Mouse (Mus musculus): ENCODE results near the gene Senp8. TPM values are rescaled to one million over a fixed set of nuclear protein-coding genes. Genes with fewer than 3 reads are reported as not detected.
"Not testable (repeated sequence)": the region's sequence is repeated elsewhere in the genome, so short reads cannot be mapped to it uniquely, and the experiment has no call there.

The Senp8 gene
- 4.3 and 7.4 TPM in 2 replicates for total RNA-seq (2017)

DNA sequence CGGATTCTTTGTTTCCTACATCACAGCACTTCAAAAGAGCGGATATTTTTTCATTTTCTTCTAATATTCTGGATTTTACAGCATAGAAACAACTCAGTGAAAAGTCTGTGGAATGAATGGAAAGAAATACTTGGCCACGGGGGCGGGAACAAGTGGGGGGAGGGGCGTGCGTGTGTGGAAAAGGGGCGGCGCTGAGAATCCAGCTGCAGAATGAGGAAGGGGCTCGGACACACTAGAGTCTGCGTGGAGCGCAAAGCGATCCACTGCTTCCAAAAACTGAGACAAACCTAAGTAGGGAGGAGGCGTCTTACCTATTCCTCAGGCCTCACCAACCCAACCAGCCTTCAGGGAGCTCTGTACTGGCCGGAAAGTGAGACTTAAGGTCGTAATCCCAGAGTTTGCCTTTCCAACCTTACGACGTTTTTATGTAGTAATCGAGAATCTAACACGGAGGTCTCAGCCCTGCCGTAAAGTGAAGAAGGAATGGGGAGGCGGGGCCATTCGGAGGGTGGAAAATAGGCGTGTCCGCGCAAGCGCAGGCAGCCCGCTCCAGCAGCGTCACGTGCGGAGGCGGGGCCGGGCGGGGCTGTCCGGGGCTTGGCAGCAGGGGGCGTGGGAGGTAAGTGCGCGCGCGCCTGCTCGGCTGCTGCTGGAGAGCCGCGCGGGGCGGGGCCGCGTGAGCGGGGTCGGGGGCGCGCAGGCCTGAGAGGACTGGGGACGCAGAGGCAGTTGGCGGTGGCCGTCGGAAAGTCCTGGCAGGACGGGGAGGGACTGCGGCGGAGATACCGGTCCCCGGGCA, at the start of gene Senp8, which contains the start of gene Myo9a:
Gene Senp8 (minus strand): TSS at position 444 of the 799 bp plus-strand sequence.
Gene Myo9a (plus strand): TSS at position 630 of the 799 bp plus-strand sequence.
- ATAC-seq (replicated peaks; ENCODE audit: low read depth, poor library complexity, severe bottlenecking): peak; percentile 79

DNA sequence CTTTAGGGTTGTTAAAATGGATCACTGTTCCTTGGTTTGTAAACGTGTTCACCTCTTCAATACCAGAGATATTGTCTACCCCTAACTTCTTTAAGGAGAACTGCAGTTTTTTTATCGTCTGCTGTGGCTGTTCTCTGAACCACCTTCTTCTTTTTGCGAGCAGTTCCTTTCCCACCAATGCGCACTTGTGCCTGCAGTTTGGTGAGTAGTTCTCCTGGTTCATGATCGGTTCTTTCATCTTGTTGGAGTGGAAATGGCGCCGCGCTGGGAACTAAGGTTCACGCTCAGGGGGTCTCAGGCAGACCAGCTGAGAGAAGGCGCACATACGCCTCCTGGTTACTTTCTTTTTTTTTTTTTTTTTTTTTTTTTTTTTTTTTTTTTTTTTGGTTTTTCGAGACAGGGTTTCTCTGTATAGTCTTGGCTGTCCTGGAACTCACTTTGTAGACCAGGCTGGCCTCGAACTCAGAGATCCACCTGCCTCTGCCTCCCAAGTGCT, 16.5 kb upstream of the Senp8 start:
- ATAC-seq (replicated peaks; ENCODE audit: low read depth, poor library complexity, severe bottlenecking): not testable (repeated sequence)

DNA sequence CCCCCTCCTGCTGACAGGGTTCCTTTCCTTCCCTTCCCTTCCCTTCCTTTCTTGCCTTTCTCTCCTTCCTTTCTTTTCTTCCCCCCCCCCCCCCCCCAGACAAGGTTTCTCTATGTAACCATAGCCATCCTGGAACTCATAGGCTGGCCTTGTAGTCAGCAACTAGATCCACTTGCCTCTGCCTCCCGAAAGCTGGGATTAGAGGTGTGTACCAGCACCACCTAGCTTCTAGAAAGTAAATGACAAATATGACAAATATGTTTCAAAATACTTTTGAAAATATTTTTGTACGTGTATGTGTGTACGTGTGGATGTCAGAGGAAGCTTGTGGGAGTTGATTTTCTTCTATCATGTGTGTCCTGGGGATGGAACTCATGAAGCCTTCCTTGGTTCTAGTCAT, 10.0 kb upstream of the Senp8 start:
- 0 out of 2 replicates have a peak, but pooled peaks have one; percentile 36 for ATAC-seq (replicated peaks; ENCODE audit: low read depth, poor library complexity, severe bottlenecking)

DNA sequence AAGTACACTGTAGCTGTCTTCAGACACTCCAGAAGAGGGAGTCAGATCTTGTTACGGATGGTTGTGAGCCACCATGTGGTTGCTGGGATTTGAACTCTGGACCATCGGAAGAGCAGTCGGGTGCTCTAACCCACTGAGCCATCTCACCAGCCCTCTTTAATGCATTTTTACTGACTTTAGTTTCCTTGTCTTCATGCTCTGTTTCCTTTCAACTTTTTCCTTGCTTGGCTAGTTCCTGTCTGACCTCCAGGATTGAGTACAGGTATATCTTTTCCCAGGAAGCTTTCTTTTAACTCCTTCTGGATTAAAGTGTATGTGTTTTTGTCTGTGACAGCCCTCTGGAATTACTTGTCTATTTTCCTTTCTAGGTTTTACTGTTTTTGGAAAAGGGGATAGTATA, 6.5 kb upstream of the Senp8 start:
- ATAC-seq (replicated peaks; ENCODE audit: low read depth, poor library complexity, severe bottlenecking): not testable (repeated sequence)

DNA sequence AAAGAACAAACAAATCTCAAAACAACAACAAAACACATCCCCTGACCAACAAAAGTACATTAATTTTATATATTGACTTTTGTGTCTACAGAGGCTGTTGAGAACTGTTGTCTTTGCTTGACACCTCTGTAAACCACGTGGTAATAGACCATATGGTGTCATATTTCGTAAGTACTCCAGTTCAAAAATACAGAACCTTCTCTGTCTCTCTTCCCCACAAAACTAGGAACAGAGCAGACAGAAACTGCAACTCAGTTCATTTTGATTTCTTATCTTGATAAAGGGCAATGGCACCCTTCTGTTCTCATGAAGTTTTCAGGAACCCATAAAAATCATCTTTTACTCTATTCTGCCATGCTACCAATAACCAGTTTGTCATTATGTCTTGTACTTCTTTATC, 4.7 kb upstream of the Senp8 start:
- ATAC-seq (replicated peaks; ENCODE audit: low read depth, poor library complexity, severe bottlenecking): 0 out of 2 replicates have a peak, but pooled peaks have one; percentile 8

DNA sequence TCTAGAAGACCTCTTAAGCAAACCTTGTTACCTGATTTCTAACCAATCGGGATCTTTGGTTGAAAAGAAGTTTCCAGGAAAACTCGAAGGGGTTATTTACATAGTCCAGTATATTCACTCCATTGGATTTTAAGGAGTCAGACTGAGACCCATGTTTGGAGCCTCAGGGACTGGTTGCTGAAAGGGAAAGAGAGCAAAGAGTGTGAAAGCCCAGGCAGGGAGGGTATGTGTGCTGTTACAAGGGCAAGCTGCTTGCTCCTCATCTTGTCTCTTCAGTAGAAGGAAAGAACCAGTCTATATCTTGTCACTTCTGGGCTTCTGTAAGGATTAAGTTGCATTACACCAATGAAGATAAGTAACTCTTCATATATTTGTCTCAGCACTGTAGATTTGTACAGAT, 1.5 kb upstream of the Senp8 start:
- no peak for ATAC-seq (replicated peaks; ENCODE audit: low read depth, poor library complexity, severe bottlenecking)

DNA sequence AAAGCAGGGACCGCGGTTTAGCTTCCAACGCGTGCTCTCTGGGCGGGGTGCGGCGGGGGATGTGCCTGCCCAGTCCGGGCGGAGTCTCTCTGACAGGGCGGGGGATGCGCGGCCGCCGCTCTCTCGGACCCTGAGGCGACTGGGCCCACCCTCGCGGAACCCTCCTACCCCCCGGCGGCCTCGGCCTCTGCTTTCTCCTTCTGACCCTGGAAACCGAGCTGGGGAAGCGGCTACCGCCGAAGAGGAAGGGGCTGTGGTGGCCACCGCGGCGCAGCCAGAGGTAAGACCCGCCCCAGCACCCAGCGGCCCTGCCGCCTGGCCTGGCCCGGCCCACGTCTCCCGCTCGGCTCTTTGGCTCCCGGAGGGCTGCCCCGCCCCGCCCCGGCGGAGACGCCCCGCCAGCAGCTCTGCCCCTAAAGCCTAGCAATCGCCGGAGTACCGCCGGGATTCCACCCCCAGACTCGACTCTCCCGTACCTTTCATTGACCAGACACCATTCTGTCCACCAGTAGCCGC, 614 bp upstream of the Senp8 start:
- peak; percentile 69 for ATAC-seq (replicated peaks; ENCODE audit: low read depth, poor library complexity, severe bottlenecking)

DNA sequence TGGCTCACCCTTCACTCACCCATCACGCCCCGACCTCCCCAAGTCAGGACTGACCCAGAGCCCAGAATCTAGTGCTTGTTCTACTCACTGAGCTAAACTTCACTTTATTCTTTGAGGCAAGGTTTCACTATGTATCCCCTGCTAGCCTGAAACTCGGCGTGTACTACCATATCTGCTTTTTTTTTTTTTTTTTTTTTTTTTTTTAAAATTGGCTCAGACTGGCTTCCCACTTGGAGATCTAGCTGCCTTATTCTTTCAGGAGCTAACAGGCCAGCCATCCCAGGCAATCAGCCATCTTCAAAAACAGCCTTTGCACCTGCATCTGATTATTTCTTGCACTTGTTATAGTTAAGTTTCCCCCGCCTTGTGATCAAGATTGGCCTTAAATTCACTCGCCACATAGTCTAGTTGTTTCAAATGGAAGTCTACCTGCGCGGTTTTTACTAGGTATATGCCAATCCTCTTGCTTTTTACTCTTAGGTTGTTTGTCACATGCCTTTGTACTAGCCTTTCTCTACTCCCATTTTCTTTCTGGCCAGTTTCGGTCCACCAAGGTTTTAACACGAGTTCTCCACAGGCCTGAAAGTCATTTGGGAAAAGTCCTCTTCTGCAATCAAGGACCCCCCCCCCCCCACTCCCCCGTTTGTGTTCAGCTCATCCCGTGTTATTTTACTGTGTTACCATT, 787 bp downstream of the Senp8 start:
- no peak for ATAC-seq (replicated peaks; ENCODE audit: low read depth, poor library complexity, severe bottlenecking)

DNA sequence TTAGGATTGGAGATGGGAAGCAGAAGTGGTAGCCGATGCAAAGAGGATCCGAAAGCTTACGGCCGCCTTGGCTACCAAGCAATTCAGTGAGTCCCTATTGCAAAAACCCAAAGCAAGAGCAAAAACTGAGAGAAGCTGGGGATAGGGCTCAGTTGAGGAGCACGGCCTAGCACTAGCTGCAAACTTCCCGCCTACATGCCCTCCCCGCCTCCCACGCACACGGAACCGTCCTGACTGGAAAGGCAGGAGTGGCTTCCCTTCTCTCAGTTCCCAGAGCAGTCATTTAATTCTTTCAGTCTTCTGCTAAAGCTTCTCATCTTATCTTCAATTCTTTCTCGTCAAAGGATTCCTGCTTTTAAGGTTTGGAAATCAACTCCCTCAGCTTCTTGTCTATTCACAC, 1.5 kb downstream of the Senp8 start:
- ATAC-seq (replicated peaks; ENCODE audit: low read depth, poor library complexity, severe bottlenecking): no peak

DNA sequence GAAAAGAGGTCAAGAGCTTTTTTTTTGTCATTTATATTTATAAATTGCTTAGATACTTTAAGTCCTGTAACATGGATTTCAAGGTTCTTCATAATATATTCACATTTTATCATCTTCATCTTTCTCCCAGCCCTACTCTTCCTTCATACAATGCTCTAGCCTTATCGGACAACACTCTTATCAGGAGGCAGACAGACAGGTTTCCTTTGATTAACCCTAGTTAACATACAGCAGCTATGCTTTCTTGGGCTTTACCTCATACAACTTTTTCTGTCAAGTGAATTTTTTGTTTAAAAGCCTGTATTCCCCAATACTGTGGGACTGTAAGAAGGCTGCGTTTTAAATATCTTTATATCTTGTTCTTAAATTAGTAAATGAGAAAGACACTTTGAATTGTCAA, 2.1 kb downstream of the Senp8 start:
- ATAC-seq (replicated peaks; ENCODE audit: low read depth, poor library complexity, severe bottlenecking): no peak

DNA sequence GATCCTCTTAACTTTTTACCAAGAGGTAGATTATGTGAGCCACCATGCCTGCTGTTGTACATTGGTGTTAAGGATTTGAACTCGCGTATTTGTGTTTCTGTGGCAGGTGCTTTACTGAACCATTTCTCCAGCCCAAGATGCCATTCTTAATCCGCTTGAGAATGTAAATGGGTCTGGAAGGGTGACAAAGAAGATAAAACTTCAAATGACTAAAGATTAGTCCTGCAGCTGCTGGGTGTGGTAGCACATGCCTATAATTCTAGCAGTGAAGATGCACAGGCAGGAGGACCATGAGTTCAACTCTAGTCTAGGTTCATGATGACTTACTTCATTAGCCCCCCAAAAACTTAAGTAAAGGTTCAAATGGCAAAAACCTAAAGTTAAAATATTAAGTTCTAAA, 6.6 kb downstream of the Senp8 start:
- no peak for ATAC-seq (replicated peaks; ENCODE audit: low read depth, poor library complexity, severe bottlenecking)

DNA sequence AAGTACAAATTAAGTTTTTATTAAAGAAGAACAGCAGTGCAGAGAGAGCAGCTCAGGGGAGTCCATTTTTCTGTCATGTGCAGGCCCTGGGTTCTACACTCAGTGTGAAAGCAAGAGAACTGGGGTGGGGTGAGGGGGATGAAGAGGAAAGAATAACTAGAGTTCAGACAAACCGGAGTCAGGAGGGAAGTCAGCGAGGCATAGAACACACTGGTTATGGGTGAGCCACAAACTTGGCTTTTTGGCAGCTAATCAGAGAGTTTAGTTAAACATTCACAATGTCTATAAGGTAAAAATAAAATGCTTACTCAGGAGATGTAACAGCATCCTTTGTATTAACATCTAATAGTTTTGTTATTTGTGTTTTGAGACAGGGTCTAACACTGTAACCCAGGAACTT, 9.9 kb downstream of the Senp8 start:
- ATAC-seq (replicated peaks; ENCODE audit: low read depth, poor library complexity, severe bottlenecking): no peak

DNA sequence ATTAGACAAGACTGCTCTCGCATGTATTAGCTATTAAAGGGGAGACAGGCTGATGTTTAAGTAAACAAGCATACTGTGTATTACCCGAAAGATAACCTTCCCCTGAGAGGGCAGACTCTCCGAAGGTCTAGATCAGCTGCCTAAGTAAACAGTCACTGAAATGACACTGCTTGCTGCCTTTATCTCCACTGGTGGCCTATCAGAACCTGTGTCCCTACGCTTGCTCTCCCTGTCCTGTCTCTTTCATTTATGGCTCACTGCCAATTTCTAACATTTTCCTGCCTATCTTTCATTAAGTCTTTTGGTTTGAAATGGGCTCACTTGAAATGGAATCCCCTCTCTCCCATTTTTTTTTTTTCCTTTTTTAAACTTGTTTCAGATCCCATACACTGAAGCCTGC, 15.1 kb downstream of the Senp8 start:
- ATAC-seq (replicated peaks; ENCODE audit: low read depth, poor library complexity, severe bottlenecking): 0 out of 2 replicates have a peak, but pooled peaks have one; percentile 39

DNA sequence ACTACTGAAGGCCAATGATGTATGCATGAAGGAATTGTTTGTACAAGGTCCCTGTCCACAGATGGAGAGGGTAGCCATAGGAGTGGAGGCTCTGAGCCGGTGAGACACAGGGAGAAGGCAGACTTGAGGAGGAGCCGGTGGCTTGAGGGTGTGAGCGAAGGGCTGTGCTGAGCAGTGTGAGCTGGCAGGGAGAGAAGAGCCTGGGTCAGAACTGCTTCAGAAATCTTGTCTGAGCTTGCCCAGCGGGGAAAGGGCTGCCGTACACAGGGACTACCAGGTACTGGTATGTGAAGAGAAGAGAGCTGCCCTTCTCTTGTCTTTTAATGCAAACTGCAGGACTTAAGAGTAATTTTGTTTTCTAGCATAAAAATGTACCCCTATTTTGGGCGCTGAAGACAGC, 17.4 kb downstream of the Senp8 start:
- ATAC-seq (replicated peaks; ENCODE audit: low read depth, poor library complexity, severe bottlenecking): no peak

DNA sequence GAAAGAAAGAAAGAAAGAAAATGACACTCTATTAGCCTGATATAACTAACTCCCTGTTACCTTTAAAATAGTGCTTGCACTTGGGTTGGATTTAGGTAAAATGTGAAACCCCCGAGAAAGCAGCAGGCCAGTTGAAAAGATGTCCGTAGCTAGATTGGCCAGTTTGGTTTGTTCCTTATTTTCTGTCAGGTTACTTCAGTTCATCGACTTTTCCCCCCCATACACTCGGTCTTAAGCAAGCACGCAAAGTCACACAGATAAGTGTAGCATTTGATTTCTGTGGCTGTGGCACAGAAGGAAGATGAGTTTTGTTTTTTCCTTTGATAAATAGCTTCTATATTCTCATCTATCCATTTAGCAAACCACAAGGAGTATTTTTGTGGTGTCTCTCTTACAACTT, 19.4 kb downstream of the Senp8 start:
- ATAC-seq (replicated peaks; ENCODE audit: low read depth, poor library complexity, severe bottlenecking): no peak

DNA sequence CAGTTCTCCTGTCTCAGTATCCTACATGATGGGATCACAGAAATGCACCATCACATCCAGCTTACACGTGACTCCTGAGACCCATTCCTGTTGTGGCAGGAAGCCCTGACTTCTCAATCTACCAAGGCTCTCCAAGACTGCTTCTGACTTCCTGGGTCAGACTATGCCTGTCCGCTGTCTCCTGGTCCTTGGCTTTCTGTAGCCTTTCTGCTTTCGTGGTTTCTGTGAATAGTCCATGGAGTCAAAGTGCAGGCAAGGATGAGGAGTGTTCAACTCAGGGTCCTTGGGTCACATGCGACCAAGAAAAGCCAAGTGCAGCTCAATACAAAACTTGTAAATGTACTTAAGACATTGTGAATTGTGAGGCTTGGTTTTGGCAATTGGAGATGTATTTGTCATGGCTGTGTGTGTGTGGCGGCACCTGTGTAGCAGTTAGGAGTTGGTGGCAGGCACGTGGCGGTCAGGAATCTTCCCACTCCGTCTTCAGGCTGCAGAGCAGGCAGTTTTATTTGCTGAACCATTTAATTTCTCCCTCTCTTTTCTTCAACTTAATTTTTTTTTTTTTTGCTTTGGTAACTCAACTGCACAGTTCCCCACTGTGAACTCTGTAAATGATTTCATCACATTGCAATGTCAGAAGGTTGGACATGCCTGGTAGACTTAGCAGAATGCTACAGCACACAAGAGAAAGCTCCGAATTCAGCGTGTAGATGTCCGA, 22.8 kb downstream of the Senp8 start:
- ATAC-seq (replicated peaks; ENCODE audit: low read depth, poor library complexity, severe bottlenecking): no peak

DNA sequence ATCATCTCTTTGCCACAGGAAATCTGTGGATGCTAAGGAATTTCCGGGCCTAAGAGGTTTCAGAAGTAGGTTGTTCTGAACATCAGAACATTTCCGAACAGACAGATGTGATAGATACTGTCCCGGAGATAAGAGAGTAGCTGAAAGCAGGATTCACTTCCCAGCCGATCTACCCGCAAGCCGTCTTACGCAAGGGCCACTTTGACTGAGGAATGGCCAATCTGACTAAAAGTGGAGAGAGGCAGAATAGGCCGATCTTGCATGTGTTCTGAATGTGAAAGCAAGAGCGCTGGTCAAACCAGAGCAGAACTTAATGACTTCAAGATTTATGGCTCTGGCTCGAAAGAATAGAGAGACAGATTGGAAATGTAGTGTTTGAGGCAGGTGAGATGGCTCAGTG, 25.0 kb downstream of the Senp8 start:
- ATAC-seq (replicated peaks; ENCODE audit: low read depth, poor library complexity, severe bottlenecking): no peak

DNA sequence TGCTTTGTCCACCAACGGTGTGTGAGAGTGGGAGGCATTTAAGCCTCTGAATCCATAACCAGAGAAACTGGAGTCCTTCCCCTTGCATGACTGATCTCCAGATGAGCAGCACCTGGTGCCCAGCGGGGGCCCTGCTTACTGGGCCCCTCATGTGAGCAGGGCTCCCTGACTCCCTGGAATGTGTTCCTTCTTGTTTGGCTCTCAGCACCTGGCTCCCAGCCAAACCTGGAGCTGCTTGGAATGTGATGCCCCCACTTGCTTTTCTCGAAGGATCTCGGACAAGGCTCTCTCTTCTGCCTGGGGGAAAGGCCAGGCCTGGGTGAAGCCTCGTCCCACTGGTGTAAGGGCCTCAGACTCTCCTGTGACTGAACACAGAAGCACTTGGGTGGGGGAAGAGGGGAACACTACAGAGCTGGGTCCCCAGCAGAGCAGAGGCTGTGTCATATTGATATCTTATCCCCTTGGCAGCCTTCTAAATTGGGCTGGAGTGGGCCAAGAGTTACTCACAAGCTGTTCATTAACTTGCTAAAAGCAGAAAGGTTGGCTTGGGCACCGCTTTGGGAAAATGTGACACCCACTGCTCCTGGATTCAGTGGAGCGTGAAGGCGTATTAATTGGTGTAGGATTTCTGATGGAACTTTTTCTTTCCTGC, 26.6 kb downstream of the Senp8 start:
- ATAC-seq (replicated peaks; ENCODE audit: low read depth, poor library complexity, severe bottlenecking): no peak

DNA sequence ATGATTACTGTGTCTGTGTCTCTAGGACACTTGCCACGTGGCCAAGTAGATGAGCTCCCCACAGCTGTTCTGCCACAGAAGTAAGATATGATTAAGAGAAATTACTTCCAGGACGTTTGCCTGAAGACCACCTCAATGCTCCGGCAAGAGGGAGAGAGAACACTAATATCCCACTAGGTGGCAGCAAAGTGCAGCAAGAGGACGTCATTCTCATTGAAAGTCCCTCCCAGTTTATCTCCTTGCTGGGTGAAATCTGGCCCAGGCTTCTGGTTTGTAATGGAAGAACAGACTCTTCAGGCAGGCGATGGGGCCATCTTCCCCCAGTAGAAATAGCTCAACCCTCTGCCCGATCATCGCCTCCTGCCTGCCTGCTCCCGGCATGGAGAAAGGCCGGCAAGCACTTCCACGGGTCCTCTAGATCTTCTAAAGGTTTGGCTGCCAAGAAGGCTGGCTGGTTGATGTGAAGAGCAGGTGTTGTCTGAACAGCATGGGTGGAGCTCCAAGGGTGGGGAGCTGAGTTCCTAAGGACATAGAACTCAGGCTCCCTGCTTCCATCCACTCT, 27.3 kb downstream of the Senp8 start:
- ATAC-seq (replicated peaks; ENCODE audit: low read depth, poor library complexity, severe bottlenecking): peak; percentile 91

DNA sequence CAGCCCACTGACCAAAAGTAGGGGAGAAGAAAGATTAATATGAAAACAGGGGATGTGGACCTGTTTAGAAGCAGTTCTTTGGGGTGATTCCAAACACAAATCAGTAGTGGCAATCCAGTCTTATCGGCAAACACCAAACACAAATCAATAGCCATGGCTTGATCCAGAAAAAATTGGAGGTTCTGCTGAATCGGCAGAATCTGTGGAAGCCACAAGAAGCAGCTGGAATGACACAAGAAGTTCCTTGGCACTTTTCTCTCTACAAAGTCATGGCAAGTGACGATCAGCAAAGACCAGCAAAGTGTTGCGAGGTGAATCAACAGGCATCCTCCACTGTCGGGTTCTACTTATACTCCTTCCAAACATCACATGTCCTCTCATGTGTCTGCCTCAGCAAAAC, 29.4 kb downstream of the Senp8 start:
- no peak for ATAC-seq (replicated peaks; ENCODE audit: low read depth, poor library complexity, severe bottlenecking)
